Mouse (Mus musculus) neural tube, embryonic 10.5 days (tissue): ENCODE results near the gene Apob.
"Not testable (repeated sequence)": the region's sequence is repeated elsewhere in the genome, so short reads cannot be mapped to it uniquely, and the experiment has no call there.

Experiments
- DNase-seq: peaks from one replicate; pipeline ENCODE4 v3.0.0-alpha.2; 2017; ENCODE audit warnings: low spot score; ENCODE audit errors: extremely low spot score

The Apob gene

DNA sequence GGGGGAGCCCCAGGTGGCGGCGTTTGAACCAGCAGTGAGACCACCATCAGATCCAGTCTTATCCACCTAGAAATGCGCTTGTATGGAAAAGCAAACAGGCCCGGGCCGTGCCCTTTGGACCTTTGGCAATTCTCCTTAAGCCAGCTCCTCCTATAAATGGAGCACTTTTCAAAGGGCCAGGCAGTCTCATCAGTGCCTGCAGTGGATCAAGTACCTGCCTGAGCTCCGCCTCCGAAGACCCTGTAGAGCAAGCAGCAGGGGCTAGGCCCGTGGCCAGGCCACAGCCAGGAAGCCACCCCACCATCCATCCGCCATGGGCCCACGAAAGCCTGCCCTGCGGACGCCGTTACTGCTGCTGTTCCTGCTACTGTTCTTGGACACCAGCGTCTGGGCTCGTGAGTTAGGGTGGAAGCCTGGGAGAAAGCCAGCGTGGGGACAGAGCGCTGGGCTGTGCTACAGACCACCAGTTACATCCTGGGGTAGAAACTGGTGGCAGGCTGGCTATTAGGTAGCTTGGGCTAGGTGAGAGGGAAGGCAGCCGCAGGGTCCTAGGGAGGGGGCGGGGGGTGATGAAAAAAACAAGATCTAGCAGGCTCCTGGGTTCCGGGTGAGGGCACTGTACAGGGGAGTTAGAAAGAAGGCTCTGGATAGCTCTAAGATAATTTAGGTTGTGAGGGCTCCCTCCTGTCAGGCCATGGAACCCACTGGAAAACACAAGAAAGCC is at the start of gene Apob:
TSS of gene Apob (plus strand) at position 183 of the 724 bp plus-strand sequence.
- DNase-seq: no peak

DNA sequence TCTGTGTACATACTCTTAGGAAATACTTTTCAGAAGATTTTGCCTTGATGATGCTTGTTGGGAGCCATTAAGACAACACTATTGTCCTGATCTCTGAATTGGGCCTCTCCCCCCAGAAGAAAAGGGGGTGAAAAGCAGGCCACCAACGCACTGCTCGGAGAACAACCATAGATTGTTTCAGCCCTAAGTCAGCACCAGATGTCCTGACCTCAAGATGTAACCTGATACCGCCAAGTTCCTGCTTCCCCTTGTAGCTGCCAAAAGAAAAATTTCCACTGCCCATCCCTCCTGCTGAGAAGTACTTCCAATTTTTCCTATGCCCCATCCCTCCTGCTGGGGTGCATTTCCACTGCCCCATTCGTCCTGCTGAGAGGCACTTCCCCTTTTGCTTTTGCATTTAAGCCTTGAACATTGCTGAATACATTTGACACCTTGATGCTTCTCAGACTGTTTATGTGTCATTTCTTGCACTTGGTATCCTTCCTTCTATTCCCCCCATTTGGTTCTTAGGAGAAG is 45.0 kb upstream of the Apob start:
- no peak for DNase-seq

- DNase-seq: no peak
Measured at GRCm38 (mm10) chr12:7950098-7950745, 27.2 kb upstream of the Apob start.

GRCm38 (mm10) chr12:7958851-7959250 is 18.6 kb upstream of the Apob start:
- DNase-seq: no peak

- no peak for DNase-seq
Measured at GRCm38 (mm10) chr12:7959310-7959918, 18.0 kb upstream of the Apob start.

GRCm38 (mm10) chr12:7962314-7962927 is 15.0 kb upstream of the Apob start:
- DNase-seq: no peak

GRCm38 (mm10) chr12:7967221-7967620 is 10.2 kb upstream of the Apob start:
- DNase-seq: no peak

DNA sequence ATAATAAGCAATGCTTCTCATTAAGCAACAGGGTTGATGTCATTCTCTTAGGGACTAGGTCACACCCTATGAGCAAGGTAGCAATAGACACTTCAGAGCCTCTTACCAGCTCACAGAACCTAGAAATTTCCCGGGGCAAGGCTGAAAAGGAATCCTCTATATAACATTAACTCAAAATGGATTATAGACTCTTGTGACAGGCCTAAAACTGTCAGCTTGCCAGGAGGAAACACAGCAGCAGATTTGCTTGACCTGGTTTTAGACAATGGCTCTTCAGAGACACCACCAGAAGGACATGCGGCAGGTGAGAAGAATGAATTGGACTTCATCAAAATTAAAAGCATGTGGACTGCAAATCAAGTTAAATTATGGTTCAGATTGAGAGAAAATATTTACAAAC is 7.1 kb upstream of the Apob start:
- no peak for DNase-seq

DNA sequence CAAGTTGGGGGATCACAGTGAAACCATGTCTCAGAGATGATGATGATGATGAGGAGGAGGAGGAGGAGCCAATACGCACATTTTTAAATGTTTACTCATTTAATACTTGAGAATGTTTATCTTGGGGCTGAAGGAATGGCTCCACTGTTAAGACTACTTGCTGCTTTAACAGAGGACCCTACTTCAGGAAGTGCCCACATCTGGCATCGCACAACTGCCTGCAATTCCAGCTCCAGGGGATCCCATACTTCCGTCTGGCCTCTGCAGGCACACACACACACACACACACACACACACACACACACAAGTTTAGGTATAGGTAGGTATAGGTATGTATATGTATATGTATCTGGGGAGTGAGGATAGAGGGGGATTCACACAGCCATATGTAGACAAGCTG is 6.6 kb upstream of the Apob start:
- no peak for DNase-seq

- DNase-seq: no peak
Measured at GRCm38 (mm10) chr12:7971736-7972135, 5.7 kb upstream of the Apob start.

DNA sequence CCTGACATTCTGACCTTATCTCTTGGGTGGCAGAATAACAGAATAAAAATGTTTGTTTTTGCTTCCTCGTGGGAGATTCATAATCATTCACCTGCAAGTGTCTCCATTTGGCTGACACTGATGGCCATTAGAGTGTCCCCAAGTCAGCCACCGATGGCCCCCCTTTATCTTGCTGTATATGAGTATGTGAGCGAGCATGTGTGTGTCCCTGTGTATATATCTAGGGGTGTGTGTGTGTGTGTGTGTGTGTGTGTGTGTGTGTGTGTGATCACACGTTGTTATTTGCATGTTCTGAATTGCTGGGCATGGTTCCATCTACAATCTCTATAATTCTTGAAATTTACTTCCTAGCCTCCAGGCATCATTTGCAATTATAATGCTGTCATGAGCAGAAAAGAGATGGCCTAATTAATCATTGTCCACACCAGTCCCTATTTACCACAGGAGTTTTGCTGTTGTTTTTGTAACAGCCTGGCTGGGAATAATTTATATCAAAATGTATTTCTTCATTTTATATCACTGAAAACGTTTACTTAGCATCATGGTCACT is 3.6 kb upstream of the Apob start:
- DNase-seq: no peak

GRCm38 (mm10) chr12:7978190-7978884 is 889 bp downstream of the Apob start:
- peak; percentile 67 for DNase-seq

GRCm38 (mm10) chr12:7984411-7984810 is 7.0 kb downstream of the Apob start:
- DNase-seq: no peak

DNA sequence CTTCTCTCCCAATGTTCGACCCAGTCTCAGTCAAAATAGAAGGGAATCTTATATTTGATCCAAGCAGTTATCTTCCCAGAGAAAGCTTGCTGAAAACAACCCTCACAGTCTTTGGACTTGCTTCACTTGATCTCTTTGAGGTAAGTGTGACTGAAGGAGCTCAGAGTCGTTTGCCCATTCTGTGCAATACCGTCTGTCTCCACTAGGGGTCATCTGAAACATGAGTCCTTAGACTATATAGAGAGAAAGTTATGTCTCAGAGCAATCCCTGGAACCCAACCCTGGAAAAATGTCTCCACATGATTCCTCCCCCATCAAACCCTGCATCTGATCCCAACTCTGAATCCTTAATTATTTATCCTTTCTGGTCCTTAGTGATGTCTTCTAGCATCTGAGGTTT is 13.4 kb downstream of the Apob start:
- DNase-seq: peak; percentile 54

DNA sequence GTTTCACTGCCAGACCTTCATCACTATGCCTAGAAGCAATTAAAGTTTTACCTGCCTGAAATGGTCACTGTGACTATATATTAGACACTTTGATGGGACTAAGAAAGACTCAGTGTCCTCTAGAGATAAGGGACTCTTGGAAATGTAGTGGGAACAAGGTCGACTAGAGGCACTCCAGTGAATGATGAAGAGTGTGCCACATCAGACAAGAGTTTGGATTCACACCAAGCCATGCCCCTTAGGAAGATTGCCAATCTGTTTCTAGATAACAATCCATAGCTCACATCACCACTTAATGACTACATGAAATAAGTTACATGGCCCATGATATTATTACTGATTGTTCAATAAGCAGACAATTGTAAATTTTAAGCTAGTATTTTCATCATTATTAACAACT is 14.1 kb downstream of the Apob start:
- no peak for DNase-seq

- DNase-seq: no peak
Measured at GRCm38 (mm10) chr12:8020931-8021330, 43.5 kb downstream of the Apob start.

DNA sequence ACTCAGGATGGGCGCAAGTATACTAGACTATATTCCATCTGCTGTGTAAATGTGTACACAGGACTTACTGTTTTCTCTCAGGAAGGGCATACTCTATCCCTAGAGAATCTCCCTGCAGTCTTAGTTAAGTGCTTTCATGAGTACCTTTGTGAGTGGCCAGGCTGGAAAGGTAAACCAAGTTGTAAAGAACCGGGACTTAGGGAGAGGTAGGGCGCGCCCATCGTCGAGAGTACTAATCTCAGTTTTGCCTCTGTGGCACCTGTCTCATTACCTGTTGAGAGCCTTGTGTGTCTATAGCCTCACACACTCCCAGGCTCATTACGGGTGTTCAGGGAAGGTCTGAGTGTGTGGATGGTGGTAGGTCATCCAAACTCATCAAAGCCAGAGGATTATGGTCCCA is 52.1 kb downstream of the Apob start:
- DNase-seq: no peak

GRCm38 (mm10) chr12:8030057-8030456 is 52.6 kb downstream of the Apob start:
- DNase-seq: no peak

GRCm38 (mm10) chr12:8031169-8031568 is 53.7 kb downstream of the Apob start:
- not testable (repeated sequence) for DNase-seq

- peak; percentile 28 for DNase-seq
Measured at GRCm38 (mm10) chr12:8031595-8032358, 54.3 kb downstream of the Apob start.
